Mouse (Mus musculus): ENCODE results near the gene Epha7. TPM values are rescaled to one million over a fixed set of nuclear protein-coding genes. Genes with fewer than 3 reads are reported as not detected.

The Epha7 gene
- polyA plus RNA-seq, 1 experiment = 0.94 TPM

DNA sequence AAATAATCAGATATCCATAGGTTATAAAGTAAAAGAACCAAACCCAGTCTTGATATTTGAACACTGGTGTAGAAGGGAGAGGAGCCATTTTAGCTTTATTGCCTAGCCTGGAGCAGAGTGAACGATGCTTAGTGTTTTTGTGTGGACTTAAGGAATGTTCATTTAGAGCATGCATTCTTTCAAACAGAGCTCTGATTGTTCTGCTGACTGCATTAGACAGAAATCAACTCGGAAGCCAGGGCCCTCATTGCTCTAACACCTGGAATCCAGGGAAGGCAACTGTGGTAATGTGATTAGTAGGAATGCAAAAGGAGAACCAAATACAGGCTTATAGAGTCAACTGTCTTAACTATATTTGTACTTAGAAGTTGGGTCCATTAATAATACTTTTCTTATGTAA, 53.5 kb downstream of the Epha7 start:
- Histone ChIP-seq H3K4me3 (no peak overlapping the region), H3K4me2 (ENCODE audit: low read depth) (no peak overlapping the region), H3K36me3 (ENCODE audit: control insufficient read depth, insufficient read depth) (no peaks in the 10 kb centered on the region), H3K27me3 (ENCODE audit: control insufficient read depth, insufficient read depth, insufficient read length) (no peaks in the 10 kb centered on the region), H3ac (ENCODE audit: control insufficient read depth, insufficient read length) (no peak overlapping the region), H3K79me2 (ENCODE audit: control insufficient read depth, insufficient read depth) (no peaks in the 10 kb centered on the region)
- TF ChIP-seq SRF (IDR thresholded peaks at IDR 0.05; ENCODE audit: control insufficient read depth, insufficient read length, low read depth) = no peak
- no peak for TF ChIP-seq E2F4 (IDR thresholded peaks at IDR 0.05; ENCODE audit: insufficient read depth)

- Histone ChIP-seq H3K4me3 (no peak overlapping the region), H3K27me3 (ENCODE audit: control insufficient read depth, insufficient read depth, insufficient read length) (no peaks in the 10 kb centered on the region), H3K79me2 (ENCODE audit: control insufficient read depth, insufficient read depth) (no peaks in the 10 kb centered on the region), H3K36me3 (ENCODE audit: control insufficient read depth, insufficient read depth) (no peaks in the 10 kb centered on the region), H3ac (ENCODE audit: control insufficient read depth, insufficient read length) (no peak overlapping the region), H3K4me2 (ENCODE audit: low read depth) (no peak overlapping the region)
- TF ChIP-seq REST (IDR thresholded peaks at IDR 0.05; ENCODE audit: insufficient read depth, insufficient read length) (no peak), POLR2AphosphoS2 (IDR thresholded peaks at IDR 0.05; ENCODE audit: insufficient read length, low read depth) (no peak), TCF3 (IDR thresholded peaks at IDR 0.05; ENCODE audit: insufficient read length, low read depth) (no peak), USF1 (IDR thresholded peaks at IDR 0.05; ENCODE audit: low read depth) (no peak), E2F4 (IDR thresholded peaks at IDR 0.05; ENCODE audit: insufficient read depth) (no peak), SRF (IDR thresholded peaks at IDR 0.05; ENCODE audit: control insufficient read depth, insufficient read length, low read depth) (no peak), CEBPB (IDR thresholded peaks at IDR 0.05; ENCODE audit: insufficient read depth, poor library complexity, severe bottlenecking) (no peak), MAX (IDR thresholded peaks at IDR 0.05; ENCODE audit: low read depth) (no peak), MYOD1 (IDR thresholded peaks at IDR 0.05; ENCODE audit: control insufficient read depth in 1 of 3, insufficient read length in 2 of 3, low read depth in 2 of 3) (no peak), MYOG (IDR thresholded peaks at IDR 0.05; ENCODE audit: control insufficient read depth in 1 of 3, insufficient read depth in 1 of 3, insufficient read length in 2 of 3, low read depth in 2 of 3) (no peak), TCF12 (IDR thresholded peaks at IDR 0.05; ENCODE audit: insufficient read depth, poor library complexity, severe bottlenecking) (no peak), POLR2A (IDR thresholded peaks at IDR 0.05; ENCODE audit: insufficient read length, low read depth) (no peak)
Observed at GRCm38 (mm10) chr4:28871615-28872014, 58.7 kb downstream of the Epha7 start.

- no peak overlapping the region for H3K4me2 ChIP-seq (ENCODE audit: low read depth)
- TF ChIP-seq REST (IDR thresholded peaks at IDR 0.05; ENCODE audit: insufficient read depth, insufficient read length) (no peak), TCF3 (IDR thresholded peaks at IDR 0.05; ENCODE audit: insufficient read length, low read depth) (no peak), USF1 (IDR thresholded peaks at IDR 0.05; ENCODE audit: low read depth) (no peak), CEBPB (IDR thresholded peaks at IDR 0.05; ENCODE audit: insufficient read depth, poor library complexity, severe bottlenecking) (no peak), POLR2AphosphoS2 (IDR thresholded peaks at IDR 0.05; ENCODE audit: insufficient read length, low read depth) (no peak), MAX (IDR thresholded peaks at IDR 0.05; ENCODE audit: low read depth) (no peak), MYOG (IDR thresholded peaks at IDR 0.05; ENCODE audit: control insufficient read depth in 1 of 3, insufficient read depth in 1 of 3, insufficient read length in 2 of 3, low read depth in 2 of 3) (no peak), MYOD1 (IDR thresholded peaks at IDR 0.05; ENCODE audit: control insufficient read depth in 1 of 3, insufficient read length in 2 of 3, low read depth in 2 of 3) (no peak), E2F4 (IDR thresholded peaks at IDR 0.05; ENCODE audit: insufficient read depth) (no peak), SRF (IDR thresholded peaks at IDR 0.05; ENCODE audit: control insufficient read depth, insufficient read length, low read depth) (no peak), TCF12 (IDR thresholded peaks at IDR 0.05; ENCODE audit: insufficient read depth, poor library complexity, severe bottlenecking) (no peak), POLR2A (IDR thresholded peaks at IDR 0.05; ENCODE audit: insufficient read length, low read depth) (no peak)
- no peak overlapping the region for H3K4me3 ChIP-seq
- H3ac ChIP-seq (ENCODE audit: control insufficient read depth, insufficient read length) = no peak overlapping the region
- H3K79me2 ChIP-seq (ENCODE audit: control insufficient read depth, insufficient read depth) = no peaks in the 10 kb centered on the region
- no peaks in the 10 kb centered on the region for H3K27me3 ChIP-seq (ENCODE audit: control insufficient read depth, insufficient read depth, insufficient read length)
- no peaks in the 10 kb centered on the region for H3K36me3 ChIP-seq (ENCODE audit: control insufficient read depth, insufficient read depth)
Observed at GRCm38 (mm10) chr4:28881271-28882044, 68.5 kb downstream of the Epha7 start.

- H3K27me3 ChIP-seq (ENCODE audit: control insufficient read depth, insufficient read depth, insufficient read length) = no peaks in the 10 kb centered on the region
- no peak overlapping the region for H3ac ChIP-seq (ENCODE audit: control insufficient read depth, insufficient read length)
- no peak overlapping the region for H3K4me2 ChIP-seq (ENCODE audit: low read depth)
- TF ChIP-seq USF1 (IDR thresholded peaks at IDR 0.05; ENCODE audit: low read depth) = no peak
- no peak for TF ChIP-seq MAX (IDR thresholded peaks at IDR 0.05; ENCODE audit: low read depth)
- no peak for TF ChIP-seq REST (IDR thresholded peaks at IDR 0.05; ENCODE audit: insufficient read depth, insufficient read length)
- TF ChIP-seq MYOG (IDR thresholded peaks at IDR 0.05; ENCODE audit: control insufficient read depth in 1 of 3, insufficient read depth in 1 of 3, insufficient read length in 2 of 3, low read depth in 2 of 3) = no peak
- no peak for TF ChIP-seq TCF12 (IDR thresholded peaks at IDR 0.05; ENCODE audit: insufficient read depth, poor library complexity, severe bottlenecking)
- no peak for TF ChIP-seq POLR2AphosphoS2 (IDR thresholded peaks at IDR 0.05; ENCODE audit: insufficient read length, low read depth)
- TF ChIP-seq CEBPB (IDR thresholded peaks at IDR 0.05; ENCODE audit: insufficient read depth, poor library complexity, severe bottlenecking) = no peak
- no peak for TF ChIP-seq SRF (IDR thresholded peaks at IDR 0.05; ENCODE audit: control insufficient read depth, insufficient read length, low read depth)
- no peak for TF ChIP-seq MYOD1 (IDR thresholded peaks at IDR 0.05; ENCODE audit: control insufficient read depth in 1 of 3, insufficient read length in 2 of 3, low read depth in 2 of 3)
- no peak for TF ChIP-seq E2F4 (IDR thresholded peaks at IDR 0.05; ENCODE audit: insufficient read depth)
- TF ChIP-seq POLR2A (IDR thresholded peaks at IDR 0.05; ENCODE audit: insufficient read length, low read depth) = no peak
- no peak for TF ChIP-seq TCF3 (IDR thresholded peaks at IDR 0.05; ENCODE audit: insufficient read length, low read depth)
- no peaks in the 10 kb centered on the region for H3K36me3 ChIP-seq (ENCODE audit: control insufficient read depth, insufficient read depth)
- no peaks in the 10 kb centered on the region for H3K79me2 ChIP-seq (ENCODE audit: control insufficient read depth, insufficient read depth)
- no peak overlapping the region for H3K4me3 ChIP-seq
Observed at GRCm38 (mm10) chr4:28889630-28890029, 76.7 kb downstream of the Epha7 start.

Data from myocyte (in vitro differentiated cells).